Mouse (Mus musculus) embryo, embryonic 11.5 days (tissue): Measurements from ENCODE around the gene Polh.

Experiments used
- DNase-seq: peaks from one replicate; pipeline ENCODE4 v3.0.0-alpha.2; 2012; ENCODE audit warnings: low read depth, low spot score

Gene Polh

GRCm38 (mm10) chr17:46202421-46203071 is at the start of gene Polh, which contains the start of gene Xpo5:
Gene Polh, minus strand, starts transcription at chr17:46202645.
Gene Xpo5, plus strand, starts transcription at chr17:46202782.
- DNase-seq = peak; percentile 93

- no peak for DNase-seq
These were observed 48.7 kb upstream of the Polh start for GRCm38 (mm10) chr17:46251174-46251573.

- no peak for DNase-seq
These were observed 45.7 kb upstream of the Polh start for GRCm38 (mm10) chr17:46248189-46248522.

GRCm38 (mm10) chr17:46247512-46248188 is 45.2 kb upstream of the Polh start, which contains the start of the genes Polr1c and Yipf3:
Gene Polr1c, minus strand, starts transcription at chr17:46248054.
Gene Yipf3, plus strand, starts transcription at chr17:46248080.
- peak; percentile 89 for DNase-seq

GRCm38 (mm10) chr17:46244579-46244978 is 42.1 kb upstream of the Polh start:
- DNase-seq = no peak

- no peak for DNase-seq
These were observed 41.2 kb upstream of the Polh start for GRCm38 (mm10) chr17:46243624-46244023.

- DNase-seq = no peak
These were observed 40.5 kb upstream of the Polh start for GRCm38 (mm10) chr17:46242993-46243392.

GRCm38 (mm10) chr17:46242274-46242673 is 39.8 kb upstream of the Polh start:
- no peak for DNase-seq

GRCm38 (mm10) chr17:46241471-46241870 is 39.0 kb upstream of the Polh start:
- no peak for DNase-seq

- DNase-seq = no peak
These were observed 37.2 kb upstream of the Polh start for GRCm38 (mm10) chr17:46239516-46240114.

GRCm38 (mm10) chr17:46237480-46237879 is 35.0 kb upstream of the Polh start:
- DNase-seq = no peak

GRCm38 (mm10) chr17:46237079-46237478 is 34.6 kb upstream of the Polh start:
- no peak for DNase-seq

- DNase-seq = no peak
These were observed 33.6 kb upstream of the Polh start for GRCm38 (mm10) chr17:46236067-46236466.

GRCm38 (mm10) chr17:46227576-46227975 is 25.1 kb upstream of the Polh start:
- no peak for DNase-seq

- no peak for DNase-seq
These were observed 19.2 kb upstream of the Polh start for GRCm38 (mm10) chr17:46221601-46222000.

GRCm38 (mm10) chr17:46210550-46210949 is 8.1 kb upstream of the Polh start:
- DNase-seq = no peak

- DNase-seq = no peak
These were observed 4.2 kb upstream of the Polh start for GRCm38 (mm10) chr17:46206676-46207075.

- DNase-seq = no peak
These were observed 633 bp upstream of the Polh start for GRCm38 (mm10) chr17:46203078-46203477.

GRCm38 (mm10) chr17:46201151-46201550 is 1.3 kb downstream of the Polh start:
- no peak for DNase-seq

GRCm38 (mm10) chr17:46188829-46189228 is 13.6 kb downstream of the Polh start:
- DNase-seq = no peak

GRCm38 (mm10) chr17:46182273-46182672 is 20.2 kb downstream of the Polh start:
- no peak for DNase-seq

GRCm38 (mm10) chr17:46170538-46170937 is 31.9 kb downstream of the Polh start:
- no peak for DNase-seq

GRCm38 (mm10) chr17:46168768-46169167 is 33.7 kb downstream of the Polh start:
- DNase-seq = no peak
